ENCODE assay signal across 8 mouse cellular contexts in genomic region chr1:106544817-106545612, GRCm38 (mm10).
A peak's percentile ranks its signal among the peaks of the same experiment; 100 is the strongest.
DNase-seq lines count a peak whose midpoint lies in the region; ATAC-seq and TF ChIP-seq lines count a peak whose summit lies in the region.

No protein-coding gene starts in this region.

- ATAC-seq in forebrain, embryonic 14.5 days = no peak
- ATAC-seq in forebrain, embryonic 15.5 days (replicated peaks) = no peak
- peak; percentile 50; the same call in 1 of the 2 replicates for ATAC-seq in megakaryocyte-erythroid progenitor cell, adult 5-6 weeks (replicated peaks; ENCODE audit: low FRiP score, low TSS enrichment, poor library complexity, severe bottlenecking)

- no peaks in the 10 kb centered on the region for H3K27me3 ChIP-seq in forebrain, embryonic 14.5 days (replicated peaks; ENCODE audit: control insufficient read depth, insufficient read depth, low read length)
- H3K27me3 ChIP-seq in forebrain, embryonic 15.5 days = no peaks in the 10 kb centered on the region

- H3K36me3 ChIP-seq in forebrain, embryonic 14.5 days (ENCODE audit: control insufficient read depth, insufficient read depth, low read length) = no peaks in the 10 kb centered on the region
- H3K36me3 ChIP-seq in forebrain, embryonic 15.5 days = no peaks in the 10 kb centered on the region

- TF ChIP-seq CTCF in layer of hippocampus, adult 2 months (conservative IDR thresholded peaks at IDR 0.05) = peak; percentile 78

- H3K4me2 ChIP-seq in forebrain, embryonic 14.5 days (ENCODE audit: low read length) = no peak overlapping the region
- no peak overlapping the region for H3K4me2 ChIP-seq in forebrain, embryonic 15.5 days (replicated peaks)

- H3K4me1 ChIP-seq in forebrain, embryonic 14.5 days (ENCODE audit: control insufficient read depth, insufficient read depth, low read length) = no peaks in the 10 kb centered on the region
- H3K4me1 ChIP-seq in forebrain, embryonic 15.5 days = no peaks in the 10 kb centered on the region

- no peak overlapping the region for H3K9ac ChIP-seq in forebrain, embryonic 14.5 days (ENCODE audit: low read length)
- no peak overlapping the region for H3K9ac ChIP-seq in forebrain, embryonic 15.5 days (replicated peaks)

- WGBS in forebrain, embryonic 14.5 days = 69% methylated on average over 6 of the region's 6 CpGs
- 71% methylated on average over 6 of the region's 6 CpGs for WGBS in forebrain, embryonic 15.5 days

- no peak overlapping the region for H3K4me3 ChIP-seq in forebrain, embryonic 14.5 days (ENCODE audit: low read depth, low read length)
- no peak overlapping the region for H3K4me3 ChIP-seq in forebrain, embryonic 15.5 days
- no peak overlapping the region for H3K4me3 ChIP-seq in layer of hippocampus, adult 2 months

- H3K27ac ChIP-seq in forebrain, embryonic 14.5 days (ENCODE audit: low read depth, low read length) = no peak overlapping the region
- no peak overlapping the region for H3K27ac ChIP-seq in forebrain, embryonic 15.5 days (replicated peaks)
- no peak overlapping the region for H3K27ac ChIP-seq in layer of hippocampus, adult 2 months

- no peaks in the 10 kb centered on the region for H3K9me3 ChIP-seq in forebrain, embryonic 14.5 days (replicated peaks; ENCODE audit: control insufficient read depth, low read length)
- no peaks in the 10 kb centered on the region for H3K9me3 ChIP-seq in forebrain, embryonic 15.5 days

- DNase-seq in forebrain, embryonic 14.5 days (ENCODE audit: low spot score) = peak; percentile 29
- DNase-seq in testis, postnatal 10 days (ENCODE audit: low spot score) = peak; percentile 71
- no peak for DNase-seq in testis, postnatal 14 days (ENCODE audit: low spot score)
- peak; percentile 28 to 29 for DNase-seq in cerebellum, postnatal 36 days
- peak; percentile 19 to 50 for DNase-seq in layer of hippocampus, adult 2 months (ENCODE audit: low spot score in 2 of 2)
- DNase-seq in thymus, postnatal 4 days = peak; percentile 82
